Mouse (Mus musculus) megakaryocyte, embryonic 14.5 days (primary cell): ENCODE results near the gene Rnls. TPM values are rescaled to one million over a fixed set of nuclear protein-coding genes. Genes with fewer than 3 reads are reported as not detected.

Experiments
- H3K27me3 ChIP-seq: replicated peaks from 2 replicates; pipeline ENCODE3; 2012; ENCODE audit warnings: inconsistent platforms
- H3K36me3 ChIP-seq: replicated peaks from 2 replicates; pipeline ENCODE3; 2012; ENCODE audit warnings: low read length, inconsistent platforms, mixed read lengths
- H3K4me1 ChIP-seq: 2 replicates; pipeline ENCODE4 v1.6.1; 2012; ENCODE audit warnings: inconsistent platforms
- H3K4me3 ChIP-seq: replicated peaks from 2 replicates; pipeline ENCODE3; 2012; ENCODE audit warnings: moderate library complexity, mild to moderate bottlenecking, inconsistent platforms
- H3K9me3 ChIP-seq: 2 replicates; pipeline ENCODE4 v1.6.1; 2012; ENCODE audit warnings: inconsistent platforms
- FLI1 ChIP-seq: IDR thresholded peaks from 2 replicates; pipeline ENCODE4 v1.6.1; 2012; ENCODE audit warnings: low read length, inconsistent platforms, mixed read lengths
- GATA1 ChIP-seq: IDR thresholded peaks from 3 replicates; pipeline ENCODE4 v1.6.1; 2012; ENCODE audit warnings: mixed read lengths, low read length, inconsistent platforms, borderline replicate concordance
- polyA plus RNA-seq: library from polyadenylated mRNA; stranded (reverse); fragments of >175 nt; gene quantifications from 2 replicates; pipeline ENCODE4 v1.2.3, GENCODE M21; 2012; ENCODE audit warnings: low replicate concordance; ENCODE audit not compliant: insufficient read depth

Gene Rnls
- polyA plus RNA-seq, 1 experiment: 0.29 TPM

DNA sequence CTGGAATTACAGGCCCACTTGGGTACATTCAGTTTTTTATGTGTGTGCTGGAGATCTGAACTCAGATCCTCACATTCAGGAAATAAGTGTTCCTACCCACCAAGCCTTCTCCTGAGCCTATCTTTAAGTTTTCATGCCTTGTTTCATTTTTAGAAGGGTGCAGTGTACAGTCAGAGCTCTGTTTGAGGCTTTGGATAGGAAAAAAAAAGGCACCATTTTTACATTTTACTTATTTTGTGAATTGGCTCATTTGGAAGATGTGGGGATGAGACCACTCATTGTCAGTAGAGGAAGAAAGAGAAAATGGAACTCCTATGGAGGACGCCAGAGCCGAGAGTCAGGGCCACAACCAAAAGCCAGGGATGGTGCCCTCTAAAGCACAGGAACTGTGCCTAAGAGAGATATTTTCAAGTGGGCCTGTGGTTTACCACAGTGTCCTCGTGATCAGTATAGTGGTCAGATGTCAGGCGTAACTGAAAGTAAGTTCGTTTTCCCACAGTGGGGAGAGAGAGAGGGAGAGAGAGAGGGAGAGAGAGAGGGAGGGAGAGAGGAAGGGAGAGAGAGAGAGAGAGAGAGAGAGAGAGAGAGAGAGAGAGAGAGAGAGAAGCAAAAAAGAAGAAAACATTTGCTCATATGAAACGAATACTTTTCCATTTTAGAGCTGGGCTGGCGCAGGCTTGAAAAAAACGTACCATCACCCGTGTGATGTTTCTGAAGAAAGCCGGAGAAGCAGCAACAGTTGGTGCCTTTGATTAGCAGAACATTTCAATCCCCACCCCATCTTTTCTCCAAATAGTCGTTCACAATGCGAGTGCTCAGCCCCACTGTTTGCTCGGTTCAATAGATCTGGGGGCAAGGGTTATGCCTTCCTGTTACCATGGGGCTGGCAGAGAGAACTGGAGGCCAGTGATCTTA, 290.7 kb downstream of the Rnls start:
- no peaks in the 10 kb centered on the region for H3K9me3 ChIP-seq
- H3K27me3 ChIP-seq: no peaks in the 10 kb centered on the region
- TF ChIP-seq FLI1: no peak
- TF ChIP-seq GATA1: 0 out of 3 replicates have a peak, but pooled peaks have one; percentile 5
- no peaks in the 10 kb centered on the region for H3K36me3 ChIP-seq
- peaks cover 54% of the 10 kb centered on the region for H3K4me1 ChIP-seq
- H3K4me3 ChIP-seq: peak overlapping the region; percentile 89

DNA sequence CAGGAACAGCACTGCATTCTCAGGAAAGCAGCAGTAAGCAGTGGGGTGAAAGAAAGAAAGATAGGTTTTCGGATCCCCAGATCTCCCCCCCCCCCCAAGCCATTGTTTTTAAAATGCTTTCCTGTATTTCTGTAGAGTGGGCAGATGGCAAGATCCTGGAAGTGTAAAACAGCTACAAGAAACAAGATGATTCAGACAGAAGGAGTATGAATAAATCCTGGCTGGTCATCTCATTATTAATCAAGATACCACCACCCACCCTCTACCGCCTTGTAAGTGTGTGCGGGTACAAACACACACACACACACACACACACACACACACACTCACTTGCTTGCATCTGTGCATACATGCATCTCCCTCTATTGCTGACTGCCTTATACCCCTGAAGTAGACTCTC, 291.5 kb downstream of the Rnls start:
- TF ChIP-seq GATA1 (no peak), FLI1 (no peak)
- Histone ChIP-seq H3K4me1 (peaks cover 54% of the 10 kb centered on the region), H3K4me3 (peak overlapping the region; percentile 89), H3K27me3 (no peaks in the 10 kb centered on the region), H3K36me3 (no peaks in the 10 kb centered on the region), H3K9me3 (no peaks in the 10 kb centered on the region)

GRCm38 (mm10) chr19:33100031-33100430, 292.1 kb downstream of the Rnls start:
- Histone ChIP-seq H3K9me3 (no peaks in the 10 kb centered on the region), H3K4me3 (no peak overlapping the region), H3K4me1 (peaks cover 54% of the 10 kb centered on the region), H3K27me3 (no peaks in the 10 kb centered on the region), H3K36me3 (no peaks in the 10 kb centered on the region)
- TF ChIP-seq FLI1: no peak
- no peak for TF ChIP-seq GATA1

- no peak for TF ChIP-seq GATA1
- TF ChIP-seq FLI1: no peak
- Histone ChIP-seq H3K36me3 (no peaks in the 10 kb centered on the region), H3K9me3 (no peaks in the 10 kb centered on the region), H3K4me1 (peaks cover 54% of the 10 kb centered on the region), H3K27me3 (no peaks in the 10 kb centered on the region), H3K4me3 (no peak overlapping the region)
These were observed 292.8 kb downstream of the Rnls start for GRCm38 (mm10) chr19:33099201-33099788.

DNA sequence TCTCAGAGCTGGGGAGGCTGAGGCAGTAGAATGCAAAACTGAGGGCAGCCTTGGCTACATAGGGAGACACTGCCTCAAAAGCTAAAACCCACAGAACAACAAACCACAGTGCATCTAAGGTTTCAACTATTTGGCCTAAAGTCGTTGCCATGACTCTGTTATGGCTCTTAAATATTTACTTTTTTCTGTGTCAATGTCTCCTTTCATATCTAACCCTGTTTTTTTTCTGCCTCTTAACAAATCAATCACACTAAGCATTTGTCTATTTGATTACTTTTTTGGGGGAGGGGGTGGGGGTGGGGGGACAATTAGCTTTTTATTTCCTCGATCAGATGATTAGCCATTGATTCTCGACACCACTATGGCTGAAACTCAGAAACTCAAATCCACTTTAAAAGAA, 294.4 kb downstream of the Rnls start:
- Histone ChIP-seq H3K4me1 (peaks cover 41% of the 10 kb centered on the region), H3K9me3 (no peaks in the 10 kb centered on the region), H3K36me3 (no peaks in the 10 kb centered on the region), H3K4me3 (no peak overlapping the region), H3K27me3 (no peaks in the 10 kb centered on the region)
- TF ChIP-seq FLI1 (no peak), GATA1 (no peak)

GRCm38 (mm10) chr19:33096581-33096980, 295.5 kb downstream of the Rnls start:
- H3K27me3 ChIP-seq: no peaks in the 10 kb centered on the region
- TF ChIP-seq FLI1 (no peak), GATA1 (no peak)

DNA sequence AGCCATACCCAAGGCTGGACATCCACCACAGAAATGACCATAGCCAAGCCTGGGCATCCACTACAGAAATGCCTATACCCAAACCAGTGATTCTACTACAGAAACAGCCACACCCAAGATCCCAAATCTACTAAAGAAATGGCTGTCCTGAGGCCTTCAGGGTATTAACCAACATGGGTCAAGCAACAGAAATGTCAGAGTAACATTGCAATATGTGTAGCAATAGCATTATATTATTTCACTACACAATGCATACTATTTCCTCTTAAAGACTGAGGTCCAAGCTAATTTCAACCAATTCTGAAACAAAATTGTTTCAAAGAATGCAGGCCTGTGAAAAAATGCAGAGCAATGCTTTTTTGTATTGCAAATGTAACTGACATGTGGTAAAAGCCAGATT, 299.5 kb downstream of the Rnls start:
- H3K27me3 ChIP-seq: no peaks in the 10 kb centered on the region
- H3K4me3 ChIP-seq: no peak overlapping the region
- H3K36me3 ChIP-seq: no peaks in the 10 kb centered on the region
- no peaks in the 10 kb centered on the region for H3K9me3 ChIP-seq
- H3K4me1 ChIP-seq: peaks cover 7% of the 10 kb centered on the region
- TF ChIP-seq FLI1: no peak
- TF ChIP-seq GATA1: no peak

More at GRCm38 (mm10) chr19:33096581-33096980, 295.5 kb downstream of the Rnls start:
- Histone ChIP-seq H3K36me3 (no peaks in the 10 kb centered on the region), H3K4me1 (peaks cover 34% of the 10 kb centered on the region), H3K9me3 (no peaks in the 10 kb centered on the region), H3K4me3 (no peak overlapping the region)

- H3K36me3 ChIP-seq: no peaks in the 10 kb centered on the region
- no peaks in the 10 kb centered on the region for H3K27me3 ChIP-seq
- no peak for TF ChIP-seq GATA1
- TF ChIP-seq FLI1: no peak
- no peaks in the 10 kb centered on the region for H3K9me3 ChIP-seq
- H3K4me1 ChIP-seq: peaks cover 7% of the 10 kb centered on the region
- no peak overlapping the region for H3K4me3 ChIP-seq
These were observed 300.8 kb downstream of the Rnls start for GRCm38 (mm10) chr19:33091324-33091723.

- peaks cover 7% of the 10 kb centered on the region for H3K4me1 ChIP-seq
- TF ChIP-seq GATA1: no peak
- no peak for TF ChIP-seq FLI1
- H3K36me3 ChIP-seq: no peaks in the 10 kb centered on the region
- H3K27me3 ChIP-seq: peaks cover 2% of the 10 kb centered on the region
- H3K9me3 ChIP-seq: no peaks in the 10 kb centered on the region
- H3K4me3 ChIP-seq: no peak overlapping the region
These were observed 303.2 kb downstream of the Rnls start for GRCm38 (mm10) chr19:33088868-33089267.

DNA sequence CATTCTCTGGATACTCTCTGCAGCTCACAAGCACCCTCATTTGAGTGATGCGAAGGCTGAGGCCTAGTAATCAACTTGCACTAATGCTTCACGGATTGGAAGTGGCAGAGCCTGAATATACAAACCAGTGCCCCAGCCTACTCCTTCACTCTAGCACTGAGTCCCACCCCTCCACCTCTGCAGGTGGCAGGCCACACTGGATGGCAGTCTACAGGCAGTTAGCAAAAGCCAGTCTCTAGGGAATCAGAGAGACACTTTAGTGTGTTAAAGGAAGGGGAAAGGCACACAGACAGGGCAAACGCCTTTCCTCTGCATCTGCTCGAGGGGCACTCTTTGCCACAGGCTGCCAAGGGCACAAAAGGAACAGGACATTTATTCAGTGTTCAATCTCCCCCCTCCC, 304.1 kb downstream of the Rnls start:
- Histone ChIP-seq H3K4me3 (no peak overlapping the region), H3K9me3 (no peaks in the 10 kb centered on the region), H3K27me3 (peaks cover 2% of the 10 kb centered on the region), H3K36me3 (no peaks in the 10 kb centered on the region), H3K4me1 (peaks cover 7% of the 10 kb centered on the region)
- no peak for TF ChIP-seq FLI1

Other genes starting within 250 kb of the Rnls start
- not detected in 2 replicates for gene Lipo4, start 125.5 kb upstream of the Rnls start, polyA plus RNA-seq
- gene Gm8978, start 233.0 kb upstream of the Rnls start, polyA plus RNA-seq: not detected in 2 replicates